In the genomic region with DNA sequence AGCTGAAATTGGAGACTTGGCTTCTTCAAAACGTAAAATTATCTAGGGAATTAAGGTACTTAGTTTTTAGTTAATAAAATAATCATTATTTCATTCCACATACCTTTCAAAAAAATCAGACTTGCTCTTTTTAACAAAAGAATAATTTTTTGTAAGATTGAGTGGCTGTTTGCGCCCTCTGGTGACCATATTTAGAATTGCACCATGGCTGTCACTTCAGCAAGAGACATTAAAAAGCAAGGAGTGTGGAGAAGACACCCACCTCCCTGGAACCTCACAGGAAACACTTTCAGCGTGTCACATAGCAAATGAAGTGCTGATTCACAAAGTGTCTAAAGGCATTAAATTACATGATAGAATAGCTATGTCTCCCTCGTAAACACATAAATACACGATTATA, we compare ENCODE assay signal across 10 mouse cellular contexts. TPM values are rescaled to one million over a fixed set of nuclear protein-coding genes. Genes with fewer than 3 reads are reported as not detected.
A peak's percentile ranks its signal among the peaks of the same experiment; 100 is the strongest.
DNase-seq lines count a peak whose midpoint lies in the region; ATAC-seq and TF ChIP-seq lines count a peak whose summit lies in the region.
"Had no signal": no experiment of that assay in that cellular context is flagged by ENCODE, and none has a peak within 500 bp of the region (broad histone marks: within the 10 kb centered on the region; RNA-seq: fewer than 3 reads in every experiment).

No protein-coding gene starts in this region.

- intact Hi-C loops in gastrocnemius, postnatal 36 days (cut with DNase I), result no loop called here

- H3K4me3 ChIP-seq in midbrain, embryonic 14.5 days (replicated peaks; ENCODE audit: low read depth, low read length), result no peak overlapping the region
- no peak overlapping the region for H3K4me3 ChIP-seq in midbrain, embryonic 13.5 days (replicated peaks)
- no peak overlapping the region for H3K4me3 ChIP-seq in thymus, adult 2 months (ENCODE audit: control insufficient read depth, insufficient read depth, low read length)
- H3K4me3 ChIP-seq: heart, embryonic 15.5 days; megakaryocyte, embryonic 14.5 days had no signal

- 39% methylated on average over 5 of the region's 5 CpGs for WGBS in midbrain, embryonic 14.5 days
- 39% methylated on average over 5 of the region's 5 CpGs for WGBS in midbrain, embryonic 13.5 days
- 35% methylated on average over 5 of the region's 5 CpGs for WGBS in thymus, adult 2 months

- H3K4me2 ChIP-seq in midbrain, embryonic 14.5 days (ENCODE audit: low read length), result no peak overlapping the region
- H3K4me2 ChIP-seq in midbrain, embryonic 13.5 days (replicated peaks), result no peak overlapping the region
- H3K4me2 ChIP-seq: heart, embryonic 15.5 days had no signal

- no peak for ATAC-seq in midbrain, embryonic 14.5 days (ENCODE audit: low FRiP score, low TSS enrichment)
- ATAC-seq in midbrain, embryonic 13.5 days, result no peak

- H3K9me3 ChIP-seq in midbrain, embryonic 14.5 days (ENCODE audit: control insufficient read depth, low read length), result no peaks in the 10 kb centered on the region
- no peaks in the 10 kb centered on the region for H3K9me3 ChIP-seq in midbrain, embryonic 13.5 days
- H3K9me3 ChIP-seq: heart, embryonic 15.5 days; megakaryocyte, embryonic 14.5 days had no signal

- no peaks in the 10 kb centered on the region for H3K4me1 ChIP-seq in midbrain, embryonic 14.5 days (ENCODE audit: control insufficient read depth, insufficient read depth, low read length)
- H3K4me1 ChIP-seq in midbrain, embryonic 13.5 days (replicated peaks), result no peaks in the 10 kb centered on the region
- no peaks in the 10 kb centered on the region for H3K4me1 ChIP-seq in thymus, adult 2 months (replicated peaks; ENCODE audit: control insufficient read depth, insufficient read depth, low read length)
- H3K4me1 ChIP-seq: heart, embryonic 15.5 days had no signal

- no peak overlapping the region for H3K27ac ChIP-seq in midbrain, embryonic 14.5 days (replicated peaks; ENCODE audit: low read depth, low read length)
- no peak overlapping the region for H3K27ac ChIP-seq in midbrain, embryonic 13.5 days
- H3K27ac ChIP-seq in thymus, adult 2 months (ENCODE audit: control insufficient read depth, insufficient read depth, low read length), result no peak overlapping the region
- H3K27ac ChIP-seq: heart, embryonic 15.5 days had no signal

- H3K27me3 ChIP-seq in midbrain, embryonic 14.5 days (ENCODE audit: control insufficient read depth, insufficient read depth, low read length), result no peaks in the 10 kb centered on the region
- no peaks in the 10 kb centered on the region for H3K27me3 ChIP-seq in midbrain, embryonic 13.5 days
- no peaks in the 10 kb centered on the region for H3K27me3 ChIP-seq in thymus, adult 2 months (ENCODE audit: control insufficient read depth, insufficient read depth, low read length)
- H3K27me3 ChIP-seq: heart, embryonic 15.5 days had no signal

- peak; percentile 60; the same call in 1 of the 2 replicates for TF ChIP-seq CTCF in brain, embryonic 14.5 days (IDR thresholded peaks at IDR 0.05; ENCODE audit: borderline replicate concordance, extremely low read depth, insufficient read depth, insufficient read length)
- TF ChIP-seq CTCF in thymus, adult 2 months (IDR thresholded peaks at IDR 0.05; ENCODE audit: borderline replicate concordance, control insufficient read depth, extremely low read depth, insufficient read depth, low read length, poor library complexity), result no peak

- no peak for TF ChIP-seq POLR2A in brain, embryonic 14.5 days (IDR thresholded peaks at IDR 0.05; ENCODE audit: borderline replicate concordance, extremely low read depth, insufficient read depth, insufficient read length, poor library complexity, severe bottlenecking)
- TF ChIP-seq POLR2A in thymus, adult 2 months (IDR thresholded peaks at IDR 0.05; ENCODE audit: control insufficient read depth, extremely low read depth, insufficient read depth, low read length, poor library complexity), result no peak

- H3K36me3 ChIP-seq in midbrain, embryonic 14.5 days (ENCODE audit: control insufficient read depth, insufficient read depth, low read length), result no peaks in the 10 kb centered on the region
- no peaks in the 10 kb centered on the region for H3K36me3 ChIP-seq in midbrain, embryonic 13.5 days
- no peaks in the 10 kb centered on the region for H3K36me3 ChIP-seq in thymus, adult 2 months (ENCODE audit: control insufficient read depth, insufficient read depth, low read length)
- H3K36me3 ChIP-seq: heart, embryonic 15.5 days had no signal

- DNase-seq in gastrocnemius, adult 18-20 months (ENCODE audit: low spot score), result peak; percentile 2
- no peak for DNase-seq in gastrocnemius, postnatal 36 days
- DNase-seq in midbrain, embryonic 14.5 days, result peak; percentile 72
- peak; percentile 53 for DNase-seq in brain, embryonic 14.5 days (ENCODE audit: low read depth)
- peak; percentile 53 for DNase-seq in heart, postnatal 4 days
- peak; percentile 43 for DNase-seq in lung, postnatal 10 days
- peak; percentile 18 for DNase-seq in thymus, adult 2 months

- H3K9ac ChIP-seq in midbrain, embryonic 14.5 days (replicated peaks; ENCODE audit: low read length), result no peak overlapping the region
- H3K9ac ChIP-seq in midbrain, embryonic 13.5 days (replicated peaks), result no peak overlapping the region
- H3K9ac ChIP-seq: heart, embryonic 15.5 days had no signal

RNA-seq across cellular contexts. Expression of a gene that starts 34.2 kb away (rescaled TPM):
- total RNA-seq in gastrocnemius, adult 18-20 months (2021), result not detected
- total RNA-seq in gastrocnemius, postnatal 36 days (2021), result not detected
- polyA plus RNA-seq in midbrain, embryonic 14.5 days (2014; fragmentation: Nextera tagmentation; extraction: Ambion mirVana), result 0.27 and 0.43 TPM in 2 replicates
- polyA plus RNA-seq in midbrain, embryonic 13.5 days (2015; fragmentation: Nextera tagmentation; extraction: Ambion mirVana), result 0.15 and 0.39 TPM in 2 replicates
- polyA plus RNA-seq in brain, embryonic 14.5 days (2012; rRNA removed), result 0.15 and 0.22 TPM in 2 replicates
- total RNA-seq in heart, postnatal 4 days (2021), result under 1 TPM; 0.14 to 0.21 TPM
- polyA plus RNA-seq in thymus, adult 2 months (2012; rRNA removed), result 0.11 TPM in 1 of 2 replicates, not detected in the other

Comparison
In these comparisons a context has a peak if more than half of its experiments do, and no peak if none do; other contexts are left out.
1. DNase-seq: peak in gastrocnemius, adult 18-20 months (single experiment), midbrain, embryonic 14.5 days (single experiment), brain, embryonic 14.5 days (single experiment), heart, postnatal 4 days (single experiment), lung, postnatal 10 days (single experiment) and thymus, adult 2 months (single experiment); none in gastrocnemius, postnatal 36 days (0 of 2).